Mouse (Mus musculus) B cell, adult 2 months (primary cell): ENCODE measurements around the gene Muc13.
A peak's percentile ranks its signal among the peaks of the same experiment; 100 is the strongest.

Experiments
- DNase-seq, 2 experiments: peaks; one replicate each; pipeline ENCODE4 v3.0.0; 2022

Muc13 gene

GRCm38 (mm10) chr16:33770778-33771454 is 22.9 kb upstream of the Muc13 start:
- DNase-seq: no peak

GRCm38 (mm10) chr16:33772809-33773208 is 21.0 kb upstream of the Muc13 start:
- no peak for DNase-seq

- no peak for DNase-seq
Observed at GRCm38 (mm10) chr16:33774972-33775371, 18.9 kb upstream of the Muc13 start.

GRCm38 (mm10) chr16:33775733-33776335 is 18.0 kb upstream of the Muc13 start:
- no peak for DNase-seq

GRCm38 (mm10) chr16:33776766-33777529 is 16.9 kb upstream of the Muc13 start:
- no peak for DNase-seq

GRCm38 (mm10) chr16:33777607-33778006 is 16.2 kb upstream of the Muc13 start:
- no peak for DNase-seq

- no peak for DNase-seq
Observed at GRCm38 (mm10) chr16:33781789-33782728, 11.8 kb upstream of the Muc13 start.

- DNase-seq: no peak
Observed at GRCm38 (mm10) chr16:33782729-33783091, 11.1 kb upstream of the Muc13 start.

GRCm38 (mm10) chr16:33784547-33784946 is 9.3 kb upstream of the Muc13 start:
- no peak for DNase-seq

- DNase-seq: no peak
Observed at GRCm38 (mm10) chr16:33785092-33785704, 8.6 kb upstream of the Muc13 start.

- DNase-seq: no peak
Observed at GRCm38 (mm10) chr16:33786657-33787390, 7.0 kb upstream of the Muc13 start.

- no peak for DNase-seq
Observed at GRCm38 (mm10) chr16:33795106-33795505, 1.3 kb downstream of the Muc13 start.

- no peak for DNase-seq
Observed at GRCm38 (mm10) chr16:33795887-33796286, 2.0 kb downstream of the Muc13 start.

GRCm38 (mm10) chr16:33796756-33797155 is 2.9 kb downstream of the Muc13 start:
- DNase-seq: peak in 1 of 2 experiments; percentile 13

GRCm38 (mm10) chr16:33797860-33798259 is 4.0 kb downstream of the Muc13 start:
- peak; percentile 55 to 57 for DNase-seq

GRCm38 (mm10) chr16:33810002-33810401 is 16.2 kb downstream of the Muc13 start:
- DNase-seq: peak; percentile 25 to 31

- DNase-seq: no peak
Observed at GRCm38 (mm10) chr16:33818413-33819165, 24.8 kb downstream of the Muc13 start.

GRCm38 (mm10) chr16:33820269-33821178 is 26.7 kb downstream of the Muc13 start:
- peak; percentile 88 to 89 for DNase-seq

- DNase-seq: no peak
Observed at GRCm38 (mm10) chr16:33824603-33825002, 30.8 kb downstream of the Muc13 start.

- DNase-seq: no peak
Observed at GRCm38 (mm10) chr16:33828496-33828895, 34.7 kb downstream of the Muc13 start.
